Mouse (Mus musculus) cerebellum, adult 9-10 months (tissue): ENCODE data around the gene Padi6.
A peak's percentile ranks its signal among the peaks of the same experiment; 100 is the strongest.

Experiments
- DNase-seq: peaks from one replicate; pipeline ENCODE4 v3.0.0; 2022

Padi6 gene

GRCm38 (mm10) chr4:140704166-140704565 is 38.3 kb downstream of the Padi6 start:
- no peak for DNase-seq

- DNase-seq, result no peak
These were observed 38.8 kb downstream of the Padi6 start for GRCm38 (mm10) chr4:140703636-140704035.

GRCm38 (mm10) chr4:140702611-140703327 is 39.7 kb downstream of the Padi6 start:
- peak; percentile 75 for DNase-seq

GRCm38 (mm10) chr4:140701716-140702561 is 40.5 kb downstream of the Padi6 start:
- DNase-seq, result no peak

- peak; percentile 82 for DNase-seq
These were observed 41.3 kb downstream of the Padi6 start for GRCm38 (mm10) chr4:140701049-140701715.

- DNase-seq, result no peak
These were observed 42.0 kb downstream of the Padi6 start, which contains the start of gene Rcc2 for GRCm38 (mm10) chr4:140700269-140701018. Rcc2 (plus strand) TSS chr4:140700541.

GRCm38 (mm10) chr4:140699441-140700127 is 42.9 kb downstream of the Padi6 start:
- DNase-seq, result peak; percentile 81

GRCm38 (mm10) chr4:140695675-140696585 is 46.5 kb downstream of the Padi6 start:
- DNase-seq, result no peak

GRCm38 (mm10) chr4:140695146-140695545 is 47.3 kb downstream of the Padi6 start:
- no peak for DNase-seq

GRCm38 (mm10) chr4:140694551-140695060 is 47.8 kb downstream of the Padi6 start:
- no peak for DNase-seq

GRCm38 (mm10) chr4:140693513-140693912 is 48.9 kb downstream of the Padi6 start:
- DNase-seq, result no peak

GRCm38 (mm10) chr4:140691481-140691880 is 51.0 kb downstream of the Padi6 start:
- DNase-seq, result no peak

GRCm38 (mm10) chr4:140689873-140690655 is 52.4 kb downstream of the Padi6 start:
- no peak for DNase-seq

- no peak for DNase-seq
These were observed 53.5 kb downstream of the Padi6 start for GRCm38 (mm10) chr4:140688826-140689425.

GRCm38 (mm10) chr4:140688044-140688825 is 54.2 kb downstream of the Padi6 start:
- no peak for DNase-seq

- DNase-seq, result no peak
These were observed 57.6 kb downstream of the Padi6 start for GRCm38 (mm10) chr4:140684881-140685303.

- no peak for DNase-seq
These were observed 58.1 kb downstream of the Padi6 start for GRCm38 (mm10) chr4:140684141-140684871.

GRCm38 (mm10) chr4:140683608-140684007 is 58.8 kb downstream of the Padi6 start:
- no peak for DNase-seq
